Mouse (Mus musculus) G1E (cell line): ENCODE measurements around the gene Runx2.

ENCODE experiments used
- CTCF ChIP-seq: IDR thresholded peaks from 2 replicates; pipeline ENCODE4 v1.5.1; 2012; ENCODE audit warnings: low read depth, low read length, inconsistent platforms, mixed read lengths
- POLR2AphosphoS5 ChIP-seq: IDR thresholded peaks from 2 replicates; pipeline ENCODE4 v1.6.1; 2012; ENCODE audit warnings: low read depth, low read length, inconsistent platforms; ENCODE audit not compliant: insufficient replicate concordance
- TAL1 ChIP-seq: conservative IDR thresholded peaks from 2 replicates; pipeline ENCODE4 v1.6.1; 2012; ENCODE audit warnings: low read depth, low read length, inconsistent platforms, mixed read lengths

GRCm38 (mm10) chr17:44767375-44767774 lies 47.2 kb downstream of the Runx2 start:
- TF ChIP-seq CTCF (no peak), POLR2AphosphoS5 (no peak), TAL1 (no peak)
